Mouse (Mus musculus) intestine, postnatal 0 days (tissue): ENCODE results near the gene Mettl16. TPM values are rescaled to one million over a fixed set of nuclear protein-coding genes. Genes with fewer than 3 reads are reported as not detected.

Experiments used
- ATAC-seq: fragments of 200-750 bp; cut with Nextera tagmentation; 2 replicates; pipeline ENCODE4 v1.8.0; 2017; ENCODE audit warnings: mild to moderate bottlenecking, moderate TSS enrichment, moderate library complexity
- H3K27ac ChIP-seq: fragments of 300-500 bp; sonication (generic); 2 replicates; pipeline ENCODE4 v1.5.1; 2014; ENCODE audit warnings: mild to moderate bottlenecking, low read depth, low read length, moderate library complexity
- H3K27me3 ChIP-seq: fragments of 300-500 bp; sonication (generic); replicated peaks from 2 replicates; pipeline ENCODE4 v1.6.1; 2014; ENCODE audit warnings: low read length, mixed read lengths; ENCODE audit not compliant: control insufficient read depth, insufficient read depth
- H3K36me3 ChIP-seq: fragments of 300-500 bp; sonication (generic); 2 replicates; pipeline ENCODE4 v1.6.1; 2014; ENCODE audit warnings: mild to moderate bottlenecking, moderate library complexity; ENCODE audit not compliant: control insufficient read depth, insufficient read depth
- H3K4me1 ChIP-seq: fragments of 300-500 bp; sonication (generic); replicated peaks from 2 replicates; pipeline ENCODE4 v1.6.1; 2014; ENCODE audit warnings: antibody characterized with exemption, low read length, mixed read lengths; ENCODE audit not compliant: control insufficient read depth, insufficient read depth
- H3K4me2 ChIP-seq: fragments of 300-500 bp; sonication (generic); replicated peaks from 2 replicates; pipeline ENCODE4 v1.6.1; 2014; ENCODE audit warnings: low read depth, mild to moderate bottlenecking, moderate library complexity
- H3K4me3 ChIP-seq: fragments of 300-500 bp; sonication (generic); 2 replicates; pipeline ENCODE4 v1.5.1; 2014; ENCODE audit warnings: low read depth, low read length
- H3K9ac ChIP-seq: fragments of 300-500 bp; sonication (generic); 2 replicates; pipeline ENCODE4 v1.6.1; 2014; ENCODE audit warnings: mild to moderate bottlenecking, low read depth, low read length
- H3K9me3 ChIP-seq: fragments of 300-500 bp; sonication (generic); 2 replicates; pipeline ENCODE4 v1.6.1; 2016; ENCODE audit warnings: mixed run types; ENCODE audit not compliant: control insufficient read depth
- CTCF ChIP-seq: sonication (generic); IDR thresholded peaks from 2 replicates; pipeline ENCODE4 v1.5.1; 2016; ENCODE audit warnings: low read depth, mild to moderate bottlenecking, control low read depth, antibody characterized with exemption, moderate library complexity
- WGBS: fragments of 180-500 bp; shearing (Covaris S2); extraction: QIAGEN DNeasy Blood & Tissue Kit; methylation state at CpG from one replicate; pipeline ENCODE4 v1.1.7; 2014; 5-methylcytosine and 5-hydroxymethylcytosine counted together
- polyA plus RNA-seq: library from polyadenylated mRNA; unstranded; fragments of >200 nt; fragmentation: Nextera tagmentation; extraction: Ambion mirVana; gene quantifications from 2 replicates; pipeline ENCODE4 v1.2.1, GENCODE M21; 2015

Mettl16 gene
- polyA plus RNA-seq, 1 experiment from 2014 or later: 9.6 TPM

DNA sequence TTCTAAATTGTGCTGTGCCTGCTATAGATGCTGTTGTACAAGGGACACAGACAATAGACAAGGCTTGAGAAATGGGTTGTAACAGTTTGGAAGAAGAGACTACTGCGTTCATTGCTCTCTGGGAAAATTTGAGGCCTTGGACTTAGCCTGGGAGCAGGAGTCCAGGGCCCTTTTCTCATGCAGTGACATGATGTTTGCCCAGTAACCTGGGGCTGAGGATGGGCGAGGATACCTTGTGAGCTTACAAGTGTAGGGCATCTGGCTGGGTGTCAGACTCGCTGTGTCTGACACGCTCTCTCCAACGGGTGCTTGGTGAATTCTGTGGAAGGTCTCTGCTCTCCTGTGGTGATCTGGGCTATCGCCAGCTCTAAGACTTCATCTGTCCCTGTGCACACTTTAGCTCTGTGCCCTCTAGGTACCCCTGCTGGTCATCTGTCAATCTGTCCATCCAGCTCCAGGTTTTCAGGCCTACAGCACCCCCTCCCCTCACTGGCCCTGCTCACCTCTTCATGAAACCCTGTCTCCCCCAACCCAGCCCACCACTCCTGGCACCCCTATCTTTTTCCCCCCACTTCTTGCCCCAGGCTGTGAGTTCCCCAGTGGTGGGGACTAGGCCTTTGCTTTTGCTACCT lies 65.1 kb downstream of the Mettl16 start:
- H3K9ac ChIP-seq: no peak overlapping the region
- TF ChIP-seq CTCF: no peak
- no peak for ATAC-seq
- no peak overlapping the region for H3K4me3 ChIP-seq
- H3K36me3 ChIP-seq: peaks cover 7% of the 10 kb centered on the region; the same call in 1 of the 2 replicates
- no peak overlapping the region for H3K4me2 ChIP-seq
- H3K4me1 ChIP-seq: peaks cover 9% of the 10 kb centered on the region
- H3K27me3 ChIP-seq: no peaks in the 10 kb centered on the region
- WGBS: 81% methylated on average over 6 of the region's 6 CpGs
- H3K9me3 ChIP-seq: no peaks in the 10 kb centered on the region
- no peak overlapping the region for H3K27ac ChIP-seq

DNA sequence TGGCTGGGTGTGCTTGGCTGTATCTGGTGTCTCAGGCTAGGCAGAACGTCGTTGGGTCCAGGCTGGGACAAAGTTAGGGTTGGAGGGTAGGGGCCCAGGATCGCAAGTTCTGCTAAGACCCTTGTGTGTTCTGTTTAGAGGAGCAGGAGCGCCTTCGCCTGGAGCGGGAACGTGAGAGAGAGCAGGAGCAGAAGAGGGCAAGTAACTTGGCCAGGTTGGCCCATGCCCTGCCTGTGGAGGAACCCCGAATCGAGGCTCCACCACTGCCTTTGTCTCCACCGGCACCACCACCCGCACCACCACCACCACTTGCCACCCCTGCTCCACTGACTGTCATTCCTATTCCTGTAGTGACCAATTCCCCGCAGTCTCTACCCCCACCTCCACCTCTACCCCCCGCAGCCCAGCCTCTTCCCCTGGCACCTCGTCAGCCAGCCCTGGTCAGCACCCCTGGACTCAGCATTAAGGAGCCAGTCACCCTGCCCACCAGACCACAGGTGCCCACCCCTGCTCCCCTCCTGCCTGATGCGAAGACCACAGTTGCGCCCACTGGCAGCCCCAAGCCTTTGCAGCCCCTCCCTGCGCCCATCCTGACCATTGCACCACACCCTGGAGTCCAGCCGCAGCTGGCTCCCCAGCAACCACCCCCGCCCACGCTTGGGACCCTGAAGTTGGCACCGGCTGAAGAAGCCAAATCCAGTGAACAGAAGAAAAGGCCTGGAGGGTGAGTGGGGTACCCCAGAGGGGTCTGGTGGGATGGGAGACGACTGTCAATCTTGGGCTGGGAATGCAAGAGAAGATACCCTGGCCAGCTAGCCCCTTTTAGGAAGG lies 65.8 kb downstream of the Mettl16 start:
- Histone ChIP-seq H3K27me3 (no peaks in the 10 kb centered on the region), H3K36me3 (peaks cover 7% of the 10 kb centered on the region; the same call in 1 of the 2 replicates), H3K9me3 (no peaks in the 10 kb centered on the region), H3K4me1 (peaks cover 9% of the 10 kb centered on the region), H3K9ac (no peak overlapping the region), H3K4me2 (peak overlapping the region; percentile 82; the same call in 1 of the 2 replicates), H3K27ac (no peak overlapping the region), H3K4me3 (no peak overlapping the region)
- 90% methylated on average over 22 of the region's 22 CpGs for WGBS
- TF ChIP-seq CTCF: no peak
- ATAC-seq: no peak

DNA sequence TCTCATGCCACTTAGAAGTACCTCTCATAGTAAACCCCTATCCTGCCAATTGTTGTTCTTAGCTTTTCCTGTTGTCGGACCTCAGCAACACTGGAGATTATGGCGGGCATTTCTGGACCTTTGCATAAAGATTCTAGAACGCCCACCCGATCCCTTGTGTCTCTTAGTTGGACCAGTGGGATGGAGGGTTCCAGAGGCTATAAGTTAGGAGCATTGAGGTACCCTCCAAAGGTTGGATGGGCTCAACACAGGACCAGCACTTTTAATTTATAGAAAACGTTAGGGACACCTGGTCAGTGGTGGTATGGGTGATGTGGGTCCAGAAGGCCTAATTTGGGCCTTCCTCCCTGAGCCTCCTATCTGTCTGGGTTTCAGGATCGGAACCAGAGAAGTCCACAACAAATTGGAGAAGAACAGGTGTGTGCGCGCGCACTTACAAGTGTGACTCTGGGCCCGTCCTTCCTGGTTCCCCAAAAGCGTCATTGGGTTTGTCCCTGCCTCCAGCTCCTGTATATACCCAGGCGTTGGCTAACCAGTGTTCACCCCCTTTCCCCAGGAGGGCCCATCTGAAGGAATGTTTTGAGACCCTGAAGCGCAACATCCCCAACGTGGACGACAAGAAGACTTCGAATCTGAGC lies 66.5 kb downstream of the Mettl16 start:
- ATAC-seq: peak; percentile 1; the same call in 1 of the 2 replicates
- Histone ChIP-seq H3K4me2 (peak overlapping the region; percentile 82), H3K9ac (no peak overlapping the region), H3K9me3 (no peaks in the 10 kb centered on the region), H3K27ac (peak overlapping the region; percentile 96; the same call in 1 of the 2 replicates), H3K27me3 (no peaks in the 10 kb centered on the region), H3K4me1 (peaks cover 9% of the 10 kb centered on the region), H3K4me3 (peak overlapping the region; percentile 46), H3K36me3 (peaks cover 9% of the 10 kb centered on the region; the same call in 1 of the 2 replicates)
- no peak for TF ChIP-seq CTCF
- WGBS: 41% methylated on average over 16 of the region's 16 CpGs

DNA sequence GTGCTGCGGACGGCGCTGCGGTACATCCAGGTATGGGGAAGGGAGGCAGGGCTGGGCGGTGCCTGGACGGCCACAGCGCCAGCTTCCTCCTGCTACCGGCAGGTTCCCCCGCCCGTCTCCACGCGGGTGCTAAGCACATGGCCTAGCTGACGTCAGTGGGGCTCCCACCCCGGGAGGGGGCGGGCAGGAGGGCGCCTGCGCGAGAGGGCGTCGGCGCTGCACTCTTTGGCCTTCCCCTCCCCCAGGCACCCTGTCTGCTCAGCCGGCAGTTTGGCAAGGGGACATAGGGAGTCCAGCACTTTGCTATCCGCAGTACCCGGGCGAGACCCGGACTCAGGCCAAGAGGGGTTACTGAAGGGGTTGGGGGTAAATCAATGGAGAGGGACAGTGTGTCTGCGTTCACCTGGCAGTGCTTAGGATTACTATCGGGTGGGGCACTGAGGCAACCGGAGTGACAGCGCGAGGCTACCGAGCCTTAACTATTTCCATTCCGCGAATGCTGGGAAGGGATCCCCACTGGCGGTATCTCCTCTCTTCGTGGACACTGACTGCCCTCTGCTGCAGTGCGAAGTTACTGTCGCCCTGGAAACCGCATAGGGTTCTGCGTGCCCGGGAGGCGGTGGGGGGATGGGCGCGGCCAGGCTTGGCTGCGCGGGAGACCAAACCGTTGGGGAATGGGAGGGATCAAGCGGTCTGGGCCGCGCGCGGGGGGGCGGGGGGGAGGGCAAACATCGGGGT lies 67.2 kb downstream of the Mettl16 start:
- peaks cover 9% of the 10 kb centered on the region for H3K4me1 ChIP-seq
- peak; percentile 83 for ATAC-seq
- peak overlapping the region; percentile 46 for H3K4me3 ChIP-seq
- no peaks in the 10 kb centered on the region for H3K9me3 ChIP-seq
- peak overlapping the region; percentile 49 for H3K9ac ChIP-seq
- H3K4me2 ChIP-seq: peak overlapping the region; percentile 82
- peak; percentile 57 for TF ChIP-seq CTCF
- no peaks in the 10 kb centered on the region for H3K27me3 ChIP-seq
- peaks cover 16% of the 10 kb centered on the region; the same call in 1 of the 2 replicates for H3K36me3 ChIP-seq
- peak overlapping the region; percentile 96 for H3K27ac ChIP-seq
- WGBS: under 1% methylated on average over 53 of the region's 54 CpGs

DNA sequence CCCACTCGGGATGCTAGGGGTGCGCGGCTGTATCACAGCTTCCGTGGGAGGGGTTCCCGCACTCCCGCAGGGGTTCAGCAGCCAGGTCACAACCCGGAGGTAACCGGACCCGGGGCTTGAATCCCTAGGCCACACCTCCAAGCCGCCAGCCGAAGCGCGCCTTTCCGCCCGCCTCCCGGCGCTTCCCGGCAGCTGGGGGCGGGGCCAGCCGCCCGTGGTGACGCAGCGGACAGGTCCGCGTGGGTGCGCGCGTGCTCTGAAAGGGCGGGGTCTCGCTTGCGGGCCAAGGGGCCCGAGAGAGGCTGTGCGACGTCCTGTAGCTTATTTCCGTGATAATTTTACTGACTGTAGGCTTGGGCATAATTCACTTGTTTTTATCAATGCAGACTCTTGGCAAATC lies 67.8 kb downstream of the Mettl16 start:
- Histone ChIP-seq H3K4me2 (peak overlapping the region; percentile 82), H3K27ac (peak overlapping the region; percentile 96), H3K9ac (peak overlapping the region; percentile 49), H3K27me3 (no peaks in the 10 kb centered on the region), H3K4me1 (peaks cover 9% of the 10 kb centered on the region), H3K4me3 (peak overlapping the region; percentile 46), H3K9me3 (no peaks in the 10 kb centered on the region), H3K36me3 (peaks cover 21% of the 10 kb centered on the region; the same call in 1 of the 2 replicates)
- peak; percentile 69 for ATAC-seq
- no peak for TF ChIP-seq CTCF
- WGBS: under 1% methylated on average over 34 of the region's 35 CpGs
